In genomic region chrX:144536431-144536830, GRCm38 (mm10) we compare ENCODE assay signal across 21 mouse cellular contexts.
A peak's percentile ranks its signal among the peaks of the same experiment; 100 is the strongest.
DNase-seq lines count a peak whose midpoint lies in the region; ATAC-seq and TF ChIP-seq lines count a peak whose summit lies in the region.
"Had no signal": no experiment of that assay in that cellular context is flagged by ENCODE, and none has a peak within 500 bp of the region (broad histone marks: within the 10 kb centered on the region; RNA-seq: fewer than 3 reads in every experiment).

No protein-coding gene starts in this region.

- ATAC-seq in hindbrain, postnatal 0 days, result no peak
- ATAC-seq in hindbrain, embryonic 16.5 days, result no peak
- ATAC-seq in stomach, embryonic 15.5 days (ENCODE audit: insufficient read depth, low FRiP score, low read depth), result peak; percentile 27; the same call in 1 of the 2 replicates
- no peak for ATAC-seq in stomach, postnatal 0 days (ENCODE audit: low FRiP score, low TSS enrichment)
- peak; percentile 75 for ATAC-seq in liver, embryonic 15.5 days (ENCODE audit: insufficient read depth)

- no peak for TF ChIP-seq CTCF in hindbrain, postnatal 0 days (IDR thresholded peaks at IDR 0.05; ENCODE audit: low read depth)
- no peak for TF ChIP-seq CTCF in stomach, postnatal 0 days (IDR thresholded peaks at IDR 0.05; ENCODE audit: low read depth)

- no peak for TF ChIP-seq EP300 in stomach, postnatal 0 days (optimal IDR thresholded peaks at IDR 0.05)

- no peak overlapping the region for H3K27ac ChIP-seq in hindbrain, postnatal 0 days
- H3K27ac ChIP-seq in hindbrain, embryonic 16.5 days (ENCODE audit: low read depth, low read length), result no peak overlapping the region
- no peak overlapping the region for H3K27ac ChIP-seq in stomach, embryonic 15.5 days
- no peak overlapping the region for H3K27ac ChIP-seq in stomach, postnatal 0 days (replicated peaks)
- H3K27ac ChIP-seq in liver, embryonic 15.5 days (replicated peaks), result no peak overlapping the region
- H3K27ac ChIP-seq: embryonic facial prominence, embryonic 13.5 days; gastrocnemius, adult 2 months; hindbrain, embryonic 12.5 days; kidney, embryonic 15.5 days; left cerebral cortex, adult 2 months; lung, embryonic 15.5 days; midbrain, embryonic 10.5 days; neural tube, embryonic 13.5 days had no signal

- DNase-seq in hindbrain, postnatal 0 days (ENCODE audit: low spot score), result peak; percentile 2
- no peak for DNase-seq in stomach, postnatal 0 days (ENCODE audit: low spot score)
- no peak for DNase-seq in adrenal gland, adult 18-20 months (ENCODE audit: low spot score in 2 of 2)
- no peak for DNase-seq in frontal cortex, postnatal 25 days (ENCODE audit: low spot score in 2 of 2)
- DNase-seq: adrenal gland, postnatal 10 days; gastrocnemius, adult 2 months; heart, postnatal 14 days; kidney, postnatal 4 days; layer of hippocampus, adult 9-11 months; lung, postnatal 4 days had no signal

- H3K27me3 ChIP-seq in hindbrain, postnatal 0 days (ENCODE audit: insufficient read depth, low read length), result no peaks in the 10 kb centered on the region
- H3K27me3 ChIP-seq in hindbrain, embryonic 16.5 days (replicated peaks; ENCODE audit: control insufficient read depth, insufficient read depth, low read length), result no peaks in the 10 kb centered on the region
- H3K27me3 ChIP-seq in stomach, embryonic 15.5 days (replicated peaks), result no peaks in the 10 kb centered on the region
- H3K27me3 ChIP-seq in stomach, postnatal 0 days (ENCODE audit: control insufficient read depth, insufficient read depth, low read length), result no peaks in the 10 kb centered on the region
- H3K27me3 ChIP-seq in liver, embryonic 15.5 days, result no peaks in the 10 kb centered on the region
- H3K27me3 ChIP-seq: embryonic facial prominence, embryonic 13.5 days; hindbrain, embryonic 12.5 days; kidney, embryonic 15.5 days; lung, embryonic 15.5 days; neural tube, embryonic 13.5 days had no signal

- 43% methylated on average over 1 of the region's 1 CpGs for WGBS in hindbrain, postnatal 0 days
- WGBS in hindbrain, embryonic 16.5 days, result 62% methylated on average over 1 of the region's 1 CpGs
- 20% methylated on average over 1 of the region's 1 CpGs for WGBS in stomach, embryonic 15.5 days
- WGBS in stomach, postnatal 0 days, result 31% methylated on average over 1 of the region's 1 CpGs
- 59% methylated on average over 1 of the region's 1 CpGs for WGBS in liver, embryonic 15.5 days (ENCODE audit: insufficient replicate concordance)

- H3K9ac ChIP-seq in hindbrain, postnatal 0 days (replicated peaks; ENCODE audit: low read length), result no peak overlapping the region
- no peak overlapping the region for H3K9ac ChIP-seq in hindbrain, embryonic 16.5 days (ENCODE audit: low read depth, low read length)
- no peak overlapping the region for H3K9ac ChIP-seq in stomach, embryonic 15.5 days
- no peak overlapping the region for H3K9ac ChIP-seq in stomach, postnatal 0 days (ENCODE audit: low read length)
- no peak overlapping the region for H3K9ac ChIP-seq in liver, embryonic 15.5 days
- H3K9ac ChIP-seq: embryonic facial prominence, embryonic 13.5 days; hindbrain, embryonic 12.5 days; kidney, embryonic 15.5 days; lung, embryonic 15.5 days; neural tube, embryonic 13.5 days had no signal

- no peaks in the 10 kb centered on the region for H3K9me3 ChIP-seq in hindbrain, postnatal 0 days (ENCODE audit: low read length)
- no peaks in the 10 kb centered on the region for H3K9me3 ChIP-seq in hindbrain, embryonic 16.5 days (ENCODE audit: control insufficient read depth, low read length)
- H3K9me3 ChIP-seq in stomach, embryonic 15.5 days, result no peaks in the 10 kb centered on the region
- no peaks in the 10 kb centered on the region for H3K9me3 ChIP-seq in stomach, postnatal 0 days (ENCODE audit: control insufficient read depth, low read length)
- no peaks in the 10 kb centered on the region for H3K9me3 ChIP-seq in liver, embryonic 15.5 days (replicated peaks)
- H3K9me3 ChIP-seq: embryonic facial prominence, embryonic 13.5 days; hindbrain, embryonic 12.5 days; kidney, embryonic 15.5 days; lung, embryonic 15.5 days; midbrain, embryonic 10.5 days; neural tube, embryonic 13.5 days had no signal

- H3K36me3 ChIP-seq in hindbrain, postnatal 0 days (ENCODE audit: insufficient read depth, low read length), result no peaks in the 10 kb centered on the region
- no peaks in the 10 kb centered on the region for H3K36me3 ChIP-seq in hindbrain, embryonic 16.5 days (ENCODE audit: control insufficient read depth, insufficient read depth, low read length)
- H3K36me3 ChIP-seq in stomach, embryonic 15.5 days, result no peaks in the 10 kb centered on the region
- no peaks in the 10 kb centered on the region for H3K36me3 ChIP-seq in stomach, postnatal 0 days (ENCODE audit: control insufficient read depth, insufficient read depth, low read length)
- H3K36me3 ChIP-seq in liver, embryonic 15.5 days (replicated peaks), result no peaks in the 10 kb centered on the region
- H3K36me3 ChIP-seq: embryonic facial prominence, embryonic 13.5 days; hindbrain, embryonic 12.5 days; kidney, embryonic 15.5 days; lung, embryonic 15.5 days; midbrain, embryonic 10.5 days; neural tube, embryonic 13.5 days had no signal

- no peaks in the 10 kb centered on the region for H3K4me1 ChIP-seq in hindbrain, postnatal 0 days (ENCODE audit: insufficient read depth, low read length)
- no peaks in the 10 kb centered on the region for H3K4me1 ChIP-seq in hindbrain, embryonic 16.5 days (ENCODE audit: control insufficient read depth, insufficient read depth, low read depth, low read length)
- no peaks in the 10 kb centered on the region for H3K4me1 ChIP-seq in stomach, embryonic 15.5 days
- no peaks in the 10 kb centered on the region for H3K4me1 ChIP-seq in stomach, postnatal 0 days (replicated peaks; ENCODE audit: control insufficient read depth, insufficient read depth)
- H3K4me1 ChIP-seq in liver, embryonic 15.5 days (replicated peaks), result no peaks in the 10 kb centered on the region
- H3K4me1 ChIP-seq: embryonic facial prominence, embryonic 13.5 days; hindbrain, embryonic 12.5 days; kidney, embryonic 15.5 days; lung, embryonic 15.5 days; midbrain, embryonic 10.5 days; neural tube, embryonic 13.5 days had no signal

- no peak overlapping the region for H3K4me3 ChIP-seq in hindbrain, postnatal 0 days (ENCODE audit: low read length)
- no peak overlapping the region for H3K4me3 ChIP-seq in hindbrain, embryonic 16.5 days (ENCODE audit: low read length)
- H3K4me3 ChIP-seq in stomach, embryonic 15.5 days (replicated peaks), result no peak overlapping the region
- no peak overlapping the region for H3K4me3 ChIP-seq in stomach, postnatal 0 days (ENCODE audit: low read depth, low read length)
- no peak overlapping the region for H3K4me3 ChIP-seq in liver, embryonic 15.5 days (replicated peaks)
- H3K4me3 ChIP-seq: embryonic facial prominence, embryonic 13.5 days; gastrocnemius, adult 2 months; hindbrain, embryonic 12.5 days; kidney, embryonic 15.5 days; left cerebral cortex, adult 2 months; lung, embryonic 15.5 days; midbrain, embryonic 10.5 days; neural tube, embryonic 13.5 days had no signal

- H3K4me2 ChIP-seq in hindbrain, postnatal 0 days (ENCODE audit: low read depth, low read length), result no peak overlapping the region
- H3K4me2 ChIP-seq in hindbrain, embryonic 16.5 days (ENCODE audit: low read length), result no peak overlapping the region
- H3K4me2 ChIP-seq in stomach, embryonic 15.5 days, result no peak overlapping the region
- no peak overlapping the region for H3K4me2 ChIP-seq in stomach, postnatal 0 days (replicated peaks; ENCODE audit: low read depth)
- no peak overlapping the region for H3K4me2 ChIP-seq in liver, embryonic 15.5 days
- H3K4me2 ChIP-seq: embryonic facial prominence, embryonic 13.5 days; heart, embryonic 11.5 days; hindbrain, embryonic 12.5 days; kidney, embryonic 15.5 days; lung, embryonic 15.5 days; neural tube, embryonic 13.5 days had no signal

Comparison
In these comparisons a context has a peak if more than half of its experiments do, and no peak if none do; other contexts are left out.
1. ATAC-seq: peak in stomach, embryonic 15.5 days (single experiment) and liver, embryonic 15.5 days (single experiment); none in hindbrain, postnatal 0 days (single experiment), hindbrain, embryonic 16.5 days (single experiment) and stomach, postnatal 0 days (single experiment).